Mouse (Mus musculus) MEL (cell line): ENCODE measurements around the gene Mcoln3. TPM values are rescaled to one million over a fixed set of nuclear protein-coding genes. Genes with fewer than 3 reads are reported as not detected.

Experiments
- DNase-seq: peaks from one replicate; pipeline ENCODE4 v3.0.0; 2011; ENCODE audit warnings: low read depth, low spot score
- H3K27ac ChIP-seq: 2 replicates; pipeline ENCODE4 v1.5.1; 2012; ENCODE audit warnings: low read depth, mild to moderate bottlenecking, control low read depth, low read length, moderate library complexity; ENCODE audit not compliant: control insufficient read depth
- H3K27me3 ChIP-seq, 2 experiments: fragments of 150-350 bp in 1 of 2; sonication (generic) in 1 of 2; 2 replicates each; pipeline ENCODE4 v1.6.1; 2012; ENCODE audit warnings: low read length in 2 of 2, mild to moderate bottlenecking in 2 of 2, improper control_type of control experiment in 1 of 2, moderate library complexity in 1 of 2; ENCODE audit not compliant: insufficient read depth in 2 of 2, control insufficient read depth in 1 of 2
- H3K36me3 ChIP-seq, 2 experiments: 2 replicates each; pipeline ENCODE4 v1.6.1; 2012 to 2014; ENCODE audit warnings: low read length in 2 of 2, improper control_type of control experiment in 1 of 2, inconsistent platforms in 1 of 2, mild to moderate bottlenecking in 1 of 2; ENCODE audit not compliant: insufficient read depth in 2 of 2, control insufficient read depth in 1 of 2
- H3K4me1 ChIP-seq, 2 experiments: fragments of 150-350 bp in 1 of 2; sonication (generic) in 1 of 2; 2 replicates each; pipeline ENCODE4 v1.6.1; 2012; ENCODE audit warnings: low read length in 2 of 2, improper control_type of control experiment in 1 of 2, mild to moderate bottlenecking in 1 of 2; ENCODE audit not compliant: insufficient read depth in 2 of 2, control insufficient read depth in 1 of 2
- H3K4me3 ChIP-seq, 2 experiments: fragments of 150-350 bp in 1 of 2; sonication (generic) in 1 of 2; 2 replicates each; pipeline ENCODE4 v1.5.1; 2012; ENCODE audit warnings: low read depth in 2 of 2, low read length in 2 of 2, mild to moderate bottlenecking in 2 of 2, moderate library complexity in 2 of 2, control low read depth in 1 of 2, improper control_type of control experiment in 1 of 2; ENCODE audit not compliant: control insufficient read depth in 1 of 2, insufficient read depth in 1 of 2
- H3K79me2 ChIP-seq: 2 replicates; pipeline ENCODE4 v1.6.1; 2012; ENCODE audit warnings: mild to moderate bottlenecking, low read length, moderate library complexity; ENCODE audit not compliant: control insufficient read depth, poor library complexity, insufficient read depth
- H3K9ac ChIP-seq: 2 replicates; pipeline ENCODE4 v1.6.1; 2012; ENCODE audit warnings: low read depth, mild to moderate bottlenecking, control low read depth, low read length, moderate library complexity; ENCODE audit not compliant: control insufficient read depth, poor library complexity, severe bottlenecking
- H3K9me3 ChIP-seq: fragments of 150-350 bp; sonication (generic); replicated peaks from 2 replicates; pipeline ENCODE4 v1.6.1; 2012; ENCODE audit warnings: mild to moderate bottlenecking, low read length, improper control_type of control experiment, moderate library complexity; ENCODE audit not compliant: insufficient read depth
- CHD1 ChIP-seq: IDR thresholded peaks from 2 replicates; pipeline ENCODE4 v1.6.1; 2012; ENCODE audit warnings: low read depth, mild to moderate bottlenecking, inconsistent platforms, low read length, improper control_type of control experiment
- CTCF ChIP-seq, 3 experiments: IDR thresholded peaks in 2 of 3; conservative IDR thresholded peaks in 1 of 3; 2 replicates each; pipeline ENCODE4 v1.5.1; 2011 to 2012; ENCODE audit warnings: low read length in 3 of 3, low read depth in 2 of 3, mild to moderate bottlenecking in 2 of 3, improper control_type of control experiment in 1 of 3, inconsistent platforms in 1 of 3, mixed read lengths in 1 of 3, moderate library complexity in 1 of 3; ENCODE audit not compliant: control insufficient read depth in 1 of 3, insufficient read depth in 1 of 3, poor library complexity in 1 of 3, severe bottlenecking in 1 of 3
- ELF1 ChIP-seq: IDR thresholded peaks from 2 replicates; pipeline ENCODE4 v1.6.1; 2014; ENCODE audit warnings: low read depth, mild to moderate bottlenecking, inconsistent platforms, low read length, improper control_type of control experiment, moderate library complexity
- EP300 ChIP-seq, 2 experiments: IDR thresholded peaks; 2 replicates each; pipeline ENCODE4 v1.6.1; 2011; ENCODE audit warnings: improper control_type of control experiment in 2 of 2, low read length in 2 of 2, low read depth in 1 of 2, mild to moderate bottlenecking in 1 of 2
- GABPA ChIP-seq: IDR thresholded peaks from 2 replicates; pipeline ENCODE4 v1.6.1; 2012; ENCODE audit warnings: low read depth, mild to moderate bottlenecking, inconsistent platforms, low read length, improper control_type of control experiment, moderate library complexity
- JUND ChIP-seq: IDR thresholded peaks from 2 replicates; pipeline ENCODE4 v1.6.1; 2011; ENCODE audit warnings: low read depth, mild to moderate bottlenecking, improper control_type of control experiment, low read length
- KAT2A ChIP-seq: conservative IDR thresholded peaks from 2 replicates; pipeline ENCODE4 v1.6.1; 2012; ENCODE audit warnings: low read depth, low read length, improper control_type of control experiment, inconsistent platforms
- MAX ChIP-seq: IDR thresholded peaks from 2 replicates; pipeline ENCODE4 v1.6.1; 2011; ENCODE audit warnings: low read length, improper control_type of control experiment
- MEF2A ChIP-seq: IDR thresholded peaks from 2 replicates; pipeline ENCODE4 v1.6.1; 2014; ENCODE audit warnings: low read depth, mild to moderate bottlenecking, inconsistent platforms, low read length, improper control_type of control experiment; ENCODE audit not compliant: poor library complexity, insufficient replicate concordance, severe bottlenecking; ENCODE audit errors: extremely low read depth
- MYB ChIP-seq: IDR thresholded peaks from 2 replicates; pipeline ENCODE4 v1.6.1; 2011; ENCODE audit warnings: mild to moderate bottlenecking, low read depth, low read length, improper control_type of control experiment
- MYC ChIP-seq: IDR thresholded peaks from 2 replicates; pipeline ENCODE4 v1.6.1; 2011; ENCODE audit warnings: low read depth, mild to moderate bottlenecking, low read length, improper control_type of control experiment, moderate library complexity
- NELFE ChIP-seq: IDR thresholded peaks from 2 replicates; pipeline ENCODE4 v1.6.1; 2011; ENCODE audit warnings: low read depth, low read length, improper control_type of control experiment
- RAD21 ChIP-seq: IDR thresholded peaks from 2 replicates; pipeline ENCODE4 v1.6.1; 2011; ENCODE audit warnings: mild to moderate bottlenecking, low read depth, low read length, improper control_type of control experiment
- TAL1 ChIP-seq: IDR thresholded peaks from 2 replicates; pipeline ENCODE4 v1.6.1; 2012; ENCODE audit warnings: mild to moderate bottlenecking, inconsistent platforms, low read length, moderate library complexity, mixed read lengths
- USF1 ChIP-seq: IDR thresholded peaks from 2 replicates; pipeline ENCODE4 v1.6.1; 2014; ENCODE audit warnings: low read depth, mild to moderate bottlenecking, inconsistent platforms, low read length, improper control_type of control experiment, moderate library complexity
- ZC3H11A ChIP-seq: IDR thresholded peaks from 2 replicates; pipeline ENCODE4 v1.6.1; 2012; ENCODE audit warnings: low read depth, mild to moderate bottlenecking, inconsistent platforms, low read length, improper control_type of control experiment
- ZKSCAN1 ChIP-seq: IDR thresholded peaks from 2 replicates; pipeline ENCODE4 v1.6.1; 2012; ENCODE audit warnings: low read depth, mild to moderate bottlenecking, inconsistent platforms, low read length, improper control_type of control experiment, moderate library complexity
- ZNF384 ChIP-seq: IDR thresholded peaks from 2 replicates; pipeline ENCODE4 v1.6.1; 2012; ENCODE audit warnings: low read depth, mild to moderate bottlenecking, inconsistent platforms, low read length, improper control_type of control experiment
- polyA plus RNA-seq, 2 experiments: library from polyadenylated mRNA; stranded (reverse) in 1 of 2; unstranded in 1 of 2; fragments of >175 nt in 1 of 2; fragments of >200 nt in 1 of 2; gene quantifications; 2 replicates each; pipeline versions ENCODE4 v1.2.1 to v1.2.4; 2012; ENCODE audit warnings: low replicate concordance in 2 of 2, low read depth in 1 of 2; ENCODE audit not compliant: insufficient read length in 2 of 2, insufficient read depth in 1 of 2, missing spikeins in 1 of 2
- total RNA-seq: library from RNA; depleted of rRNA; stranded (reverse); fragments of 300-350 nt; gene quantifications from 2 replicates; pipeline ENCODE4 v1.2.3, GENCODE M21; 2012

Gene Mcoln3
- total and polyA plus RNA-seq, 3 experiments: not detected

GRCm38 (mm10) chr3:146121310-146122124 lies 4.3 kb downstream of the Mcoln3 start:
- Histone ChIP-seq H3K27ac (no peak overlapping the region), H3K36me3 (no peaks in the 10 kb centered on the region; a peak in 1 of 4 replicates), H3K79me2 (no peaks in the 10 kb centered on the region), H3K9me3 (no peaks in the 10 kb centered on the region), H3K27me3 (no peaks in the 10 kb centered on the region), H3K4me3 (no peak overlapping the region), H3K4me1 (peaks cover 0 to under 1% of the 10 kb centered on the region in 2 experiments; a peak in 1 of 4 replicates), H3K9ac (no peak overlapping the region)
- no peak for DNase-seq
- TF ChIP-seq ZNF384: no peak
- TF ChIP-seq NELFE: no peak
- no peak for TF ChIP-seq CHD1
- TF ChIP-seq MYB: no peak
- no peak for TF ChIP-seq RAD21
- TF ChIP-seq JUND: no peak
- TF ChIP-seq EP300 (IDR thresholded peaks at IDR 0.05; ENCODE audit: low read depth in 1 of 2, low read length in 2 of 2): no peak
- TF ChIP-seq MYC: no peak

GRCm38 (mm10) chr3:146122125-146122420 lies 4.8 kb downstream of the Mcoln3 start:
- Histone ChIP-seq H3K36me3 (peaks cover 0 to 5% of the 10 kb centered on the region in 2 experiments; a peak in 1 of 4 replicates), H3K27me3 (no peaks in the 10 kb centered on the region), H3K4me3 (no peak overlapping the region), H3K27ac (no peak overlapping the region), H3K4me1 (peaks cover 0 to 4% of the 10 kb centered on the region in 2 experiments; a peak in 2 of 4 replicates), H3K79me2 (no peaks in the 10 kb centered on the region), H3K9me3 (no peaks in the 10 kb centered on the region), H3K9ac (no peak overlapping the region)
- no peak for DNase-seq
- TF ChIP-seq CHD1: no peak
- TF ChIP-seq JUND: no peak
- TF ChIP-seq CTCF (IDR thresholded peaks at IDR 0.05 in 2 of 3, conservative IDR thresholded peaks at IDR 0.05 in 1 of 3; ENCODE audit: control insufficient read depth in 1 of 3, insufficient read depth in 1 of 3, low read depth in 2 of 3, low read length in 3 of 3, poor library complexity in 1 of 3, severe bottlenecking in 1 of 3): no peak
- TF ChIP-seq ZKSCAN1: no peak
- no peak for TF ChIP-seq NELFE
- no peak for TF ChIP-seq ELF1
- no peak for TF ChIP-seq EP300 (IDR thresholded peaks at IDR 0.05; ENCODE audit: low read depth in 1 of 2, low read length in 2 of 2)
- TF ChIP-seq ZC3H11A: no peak
- TF ChIP-seq RAD21: no peak
- no peak for TF ChIP-seq KAT2A
- TF ChIP-seq MYC: no peak
- no peak for TF ChIP-seq USF1
- TF ChIP-seq GABPA: no peak
- no peak for TF ChIP-seq MAX
- no peak for TF ChIP-seq MEF2A
- TF ChIP-seq TAL1: no peak
